Mouse (Mus musculus) heart, postnatal 0 days (tissue): Measurements from ENCODE around the gene Men1. TPM values are rescaled to one million over a fixed set of nuclear protein-coding genes. Genes with fewer than 3 reads are reported as not detected.
A peak's percentile ranks its signal among the peaks of the same experiment; 100 is the strongest.

Source experiments
- ATAC-seq: fragments of 200-750 bp; cut with Nextera tagmentation; 2 replicates; pipeline ENCODE4 v1.8.0; 2017; ENCODE audit warnings: low read depth, moderate number of reproducible peaks, moderate library complexity; ENCODE audit not compliant: insufficient read depth
- DNase-seq: peaks from one replicate; pipeline ENCODE4 v3.0.0-alpha.2; 2016; ENCODE audit warnings: low spot score
- H3K27ac ChIP-seq: fragments of 300-500 bp; sonication (generic); 2 replicates; pipeline ENCODE4 v1.5.1; 2014; ENCODE audit warnings: low read depth, mild to moderate bottlenecking
- H3K27me3 ChIP-seq: fragments of 300-500 bp; sonication (generic); 2 replicates; pipeline ENCODE4 v1.6.1; 2014; ENCODE audit warnings: low read length, mixed read lengths; ENCODE audit not compliant: control insufficient read depth, insufficient read depth
- H3K36me3 ChIP-seq: fragments of 300-500 bp; sonication (generic); replicated peaks from 2 replicates; pipeline ENCODE4 v1.6.1; 2014; ENCODE audit warnings: low read length, mixed read lengths; ENCODE audit not compliant: control insufficient read depth, insufficient read depth
- H3K4me1 ChIP-seq: fragments of 300-500 bp; sonication (generic); 2 replicates; pipeline ENCODE4 v1.6.1; 2014; ENCODE audit warnings: antibody characterized with exemption; ENCODE audit not compliant: control insufficient read depth, insufficient read depth
- H3K4me2 ChIP-seq: fragments of 300-500 bp; sonication (generic); 2 replicates; pipeline ENCODE4 v1.6.1; 2014; ENCODE audit warnings: low read depth, mild to moderate bottlenecking, low read length, moderate library complexity
- H3K4me3 ChIP-seq: fragments of 300-500 bp; sonication (generic); 2 replicates; pipeline ENCODE4 v1.5.1; 2014; ENCODE audit warnings: low read depth, low read length
- H3K9ac ChIP-seq: fragments of 300-500 bp; sonication (generic); replicated peaks from 2 replicates; pipeline ENCODE4 v1.6.1; 2014; ENCODE audit warnings: low read depth, low read length, mixed read lengths
- H3K9me3 ChIP-seq: fragments of 300-500 bp; sonication (generic); replicated peaks from 2 replicates; pipeline ENCODE4 v1.6.1; 2016; ENCODE audit warnings: low read length; ENCODE audit not compliant: control insufficient read depth
- CTCF ChIP-seq: IDR thresholded peaks from 2 replicates; pipeline ENCODE4 v1.5.1; 2016; ENCODE audit warnings: antibody characterized with exemption, control low read depth, low read depth
- EP300 ChIP-seq: IDR thresholded peaks from 2 replicates; pipeline ENCODE4 v1.6.1; 2016; ENCODE audit warnings: antibody characterized with exemption, low read depth
- WGBS: fragments of 180-500 bp; shearing (Covaris S2); extraction: QIAGEN DNeasy Blood & Tissue Kit; methylation state at CpG from one replicate; pipeline ENCODE4 v1.1.7; 2014; 5-methylcytosine and 5-hydroxymethylcytosine counted together
- polyA plus RNA-seq: library from polyadenylated mRNA; unstranded; fragments of >200 nt; fragmentation: Nextera tagmentation; extraction: Ambion mirVana; gene quantifications from 2 replicates; pipeline ENCODE4 v1.2.1, GENCODE M21; 2015
- total RNA-seq: library from RNA; depleted of rRNA; stranded (reverse); fragments of >200 nt; gene quantifications from 2 replicates; pipeline ENCODE4 v1.2.3, GENCODE M21; 2014; ENCODE audit warnings: low replicate concordance

The Men1 gene
- total and polyA plus RNA-seq, 2 experiments from 2014 or later, result 20.3 to 46.5 TPM

DNA sequence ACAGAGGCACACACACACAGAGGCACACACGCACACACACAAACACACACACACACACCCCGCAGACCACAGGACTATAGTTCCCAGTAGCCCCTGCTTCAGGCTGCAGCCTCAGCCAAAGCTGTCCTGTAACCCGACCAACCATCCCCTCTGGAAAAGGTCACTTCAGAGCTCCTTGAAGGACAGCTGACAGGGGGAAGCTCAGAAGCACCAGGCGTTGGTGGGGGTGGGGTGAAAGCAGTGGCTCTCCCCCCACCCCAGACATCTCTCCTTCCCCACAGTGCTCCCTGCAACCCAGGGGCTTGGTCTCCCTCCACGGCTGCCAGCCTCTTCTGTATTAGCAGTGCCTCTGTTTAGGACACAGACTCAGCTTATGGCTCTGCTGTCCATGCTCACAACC lies 48.7 kb downstream of the Men1 start:
- Histone ChIP-seq H3K27me3 (no peaks in the 10 kb centered on the region), H3K27ac (peak overlapping the region; percentile 87), H3K36me3 (peaks cover 14% of the 10 kb centered on the region), H3K9ac (0 out of 2 replicates have a peak overlapping the region, but pooled peaks have one; percentile 21), H3K4me1 (peaks cover 29% of the 10 kb centered on the region), H3K4me3 (no peak overlapping the region), H3K4me2 (peak overlapping the region; percentile 67; the same call in 1 of the 2 replicates), H3K9me3 (no peaks in the 10 kb centered on the region)
- DNase-seq (peak; percentile 47), ATAC-seq (peak; percentile 17; the same call in 1 of the 2 replicates)
- no peak for TF ChIP-seq EP300
- no peak for TF ChIP-seq CTCF
- WGBS, result 24% methylated on average over 5 of the region's 5 CpGs

DNA sequence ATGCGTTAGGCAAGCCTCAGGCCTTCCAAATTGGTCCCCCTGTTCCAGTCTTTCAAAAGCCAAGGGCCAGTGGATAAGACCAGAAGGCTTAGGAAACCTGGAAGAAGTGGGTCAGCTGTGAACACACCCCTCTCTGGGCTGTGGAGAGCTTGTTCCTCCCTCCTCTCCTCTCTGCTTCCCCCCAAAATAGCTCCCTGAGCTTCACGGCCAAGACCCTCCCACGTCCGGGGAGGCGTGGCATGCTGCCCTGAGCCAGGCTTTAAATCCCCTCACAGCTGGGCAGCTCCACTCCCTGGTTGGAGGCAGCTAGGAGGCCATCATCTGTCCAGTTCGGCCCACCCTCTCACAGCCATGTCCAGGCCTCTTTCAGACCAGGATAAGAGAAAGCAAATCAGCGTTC lies 49.3 kb downstream of the Men1 start, which contains the start of gene Pygm:
Gene Pygm, plus strand, starts transcription at position 272 of the 400 bp plus-strand sequence.
- DNase-seq, result peak; percentile 90
- peaks cover 21% of the 10 kb centered on the region for H3K36me3 ChIP-seq
- peak within 1 kb of the TSS; percentile 87 for H3K27ac ChIP-seq
- H3K4me1 ChIP-seq, result peaks cover 29% of the 10 kb centered on the region
- no peak for TF ChIP-seq EP300
- TF ChIP-seq CTCF, result no peak
- H3K4me3 ChIP-seq, result peak within 1 kb of the TSS; percentile 52
- no peaks in the 10 kb centered on the region for H3K9me3 ChIP-seq
- H3K4me2 ChIP-seq, result peak within 1 kb of the TSS; percentile 67
- 6% methylated on average over 7 of the region's 7 CpGs for WGBS
- peak; percentile 88 for ATAC-seq
- H3K27me3 ChIP-seq, result no peaks in the 10 kb centered on the region
- peak within 1 kb of the TSS; percentile 55 for H3K9ac ChIP-seq

DNA sequence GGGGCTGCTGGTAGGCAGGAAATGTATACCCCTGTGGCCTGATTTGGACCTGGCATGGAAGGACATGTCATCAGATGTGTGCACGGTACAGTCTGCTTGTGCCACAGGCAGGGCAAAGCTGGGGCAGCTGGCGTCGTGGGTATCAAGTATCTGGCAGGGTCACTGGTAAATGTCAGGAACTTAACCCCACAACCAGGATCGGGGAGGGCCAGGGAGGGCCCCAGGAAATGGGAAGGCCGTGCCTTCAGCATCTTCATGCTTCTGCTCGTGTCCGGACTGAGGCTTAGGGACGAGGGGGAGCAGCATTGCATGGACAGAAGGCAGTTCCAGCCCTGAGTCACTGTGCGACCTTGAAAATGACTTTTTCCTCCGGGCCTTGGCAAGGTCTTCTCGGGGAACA lies 50.2 kb downstream of the Men1 start:
- ATAC-seq (peak; percentile 16; the same call in 1 of the 2 replicates), DNase-seq (no peak)
- Histone ChIP-seq H3K27ac (peak overlapping the region; percentile 87), H3K36me3 (peaks cover 29% of the 10 kb centered on the region), H3K9ac (peak overlapping the region; percentile 55), H3K27me3 (no peaks in the 10 kb centered on the region), H3K4me1 (peaks cover 29% of the 10 kb centered on the region), H3K4me2 (peak overlapping the region; percentile 67), H3K9me3 (no peaks in the 10 kb centered on the region), H3K4me3 (peak overlapping the region; percentile 52)
- WGBS, result 23% methylated on average over 11 of the region's 11 CpGs
- TF ChIP-seq EP300, result no peak
- no peak for TF ChIP-seq CTCF

DNA sequence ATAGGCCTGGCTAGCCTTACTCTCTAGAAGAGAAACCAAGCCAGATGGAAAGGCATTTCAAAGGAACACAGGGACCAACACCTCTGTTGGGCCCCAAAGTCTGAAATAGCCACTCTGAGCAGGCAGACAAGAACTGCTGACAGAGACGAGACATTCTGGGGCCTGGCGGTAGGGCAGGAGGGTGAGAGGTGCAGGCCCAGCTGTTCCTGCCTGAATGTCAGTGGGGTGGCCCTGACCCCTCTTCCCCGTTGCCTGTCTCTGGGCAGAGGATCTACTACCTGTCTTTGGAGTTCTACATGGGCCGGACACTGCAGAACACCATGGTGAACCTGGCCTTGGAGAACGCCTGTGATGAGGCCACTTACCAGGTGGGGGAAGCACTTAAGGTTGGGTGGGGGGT lies 50.6 kb downstream of the Men1 start:
- DNase-seq (no peak), ATAC-seq (no peak)
- TF ChIP-seq CTCF (no peak), EP300 (no peak)
- H3K9me3 ChIP-seq, result no peaks in the 10 kb centered on the region
- H3K27me3 ChIP-seq, result no peaks in the 10 kb centered on the region
- H3K36me3 ChIP-seq, result peaks cover 34% of the 10 kb centered on the region
- H3K9ac ChIP-seq, result peak overlapping the region; percentile 55
- 29% methylated on average over 5 of the region's 5 CpGs for WGBS
- H3K4me2 ChIP-seq, result peak overlapping the region; percentile 67
- H3K27ac ChIP-seq, result peak overlapping the region; percentile 87
- H3K4me1 ChIP-seq, result peaks cover 29% of the 10 kb centered on the region
- H3K4me3 ChIP-seq, result peak overlapping the region; percentile 52

DNA sequence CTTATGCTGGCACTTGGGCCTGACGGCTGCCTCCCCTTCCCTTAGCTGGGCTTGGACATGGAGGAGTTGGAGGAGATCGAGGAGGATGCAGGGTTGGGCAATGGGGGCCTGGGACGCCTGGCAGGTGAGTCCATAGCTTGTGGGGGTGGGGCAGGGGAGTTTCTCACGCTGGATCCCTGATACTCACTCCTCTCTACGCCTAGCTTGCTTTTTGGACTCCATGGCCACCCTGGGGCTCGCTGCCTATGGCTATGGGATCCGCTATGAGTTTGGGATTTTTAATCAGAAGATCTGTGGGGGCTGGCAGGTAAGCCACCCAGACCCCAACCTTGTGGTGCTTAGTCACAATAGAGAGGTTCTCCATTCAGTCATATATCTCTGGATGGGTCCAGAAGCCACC lies 51.0 kb downstream of the Men1 start:
- no peaks in the 10 kb centered on the region for H3K27me3 ChIP-seq
- DNase-seq (no peak), ATAC-seq (no peak)
- H3K4me1 ChIP-seq, result peaks cover 29% of the 10 kb centered on the region
- H3K27ac ChIP-seq, result peak overlapping the region; percentile 87
- H3K36me3 ChIP-seq, result peaks cover 37% of the 10 kb centered on the region
- H3K4me3 ChIP-seq, result peak overlapping the region; percentile 52
- WGBS, result 57% methylated on average over 7 of the region's 7 CpGs
- H3K9me3 ChIP-seq, result no peaks in the 10 kb centered on the region
- H3K9ac ChIP-seq, result peak overlapping the region; percentile 55
- TF ChIP-seq EP300, result no peak
- TF ChIP-seq CTCF, result no peak
- H3K4me2 ChIP-seq, result peak overlapping the region; percentile 67

DNA sequence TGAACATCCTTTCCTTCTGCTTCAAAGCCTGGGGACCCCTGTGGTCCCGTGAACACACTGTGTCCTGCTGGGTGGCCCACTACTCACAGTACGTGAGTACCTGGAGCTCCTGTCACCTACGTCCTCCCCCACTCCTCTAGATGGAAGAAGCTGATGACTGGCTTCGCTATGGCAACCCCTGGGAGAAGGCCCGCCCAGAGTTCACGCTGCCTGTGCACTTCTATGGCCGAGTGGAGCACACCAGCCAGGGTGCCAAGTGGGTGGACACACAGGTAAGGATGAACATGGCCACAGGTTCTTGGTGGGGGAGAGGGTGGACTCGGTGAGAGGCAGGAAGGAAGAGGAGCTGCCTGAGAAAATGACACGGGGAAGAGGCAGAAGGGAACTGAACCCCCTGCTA lies 51.5 kb downstream of the Men1 start:
- Histone ChIP-seq H3K9ac (0 out of 2 replicates have a peak overlapping the region, but pooled peaks have one; percentile 23), H3K27me3 (no peaks in the 10 kb centered on the region), H3K4me3 (peak overlapping the region; percentile 52), H3K4me2 (peak overlapping the region; percentile 67), H3K27ac (no peak overlapping the region), H3K4me1 (peaks cover 29% of the 10 kb centered on the region), H3K36me3 (peaks cover 41% of the 10 kb centered on the region), H3K9me3 (no peaks in the 10 kb centered on the region)
- ATAC-seq (no peak), DNase-seq (no peak)
- 59% methylated on average over 9 of the region's 9 CpGs for WGBS
- TF ChIP-seq CTCF, result no peak
- TF ChIP-seq EP300, result no peak
